Mouse (Mus musculus): ENCODE measurements around the gene Rarres2. TPM values are rescaled to one million over a fixed set of nuclear protein-coding genes. Genes with fewer than 3 reads are reported as not detected.

Gene Rarres2
- total RNA-seq (2023) = not detected

DNA sequence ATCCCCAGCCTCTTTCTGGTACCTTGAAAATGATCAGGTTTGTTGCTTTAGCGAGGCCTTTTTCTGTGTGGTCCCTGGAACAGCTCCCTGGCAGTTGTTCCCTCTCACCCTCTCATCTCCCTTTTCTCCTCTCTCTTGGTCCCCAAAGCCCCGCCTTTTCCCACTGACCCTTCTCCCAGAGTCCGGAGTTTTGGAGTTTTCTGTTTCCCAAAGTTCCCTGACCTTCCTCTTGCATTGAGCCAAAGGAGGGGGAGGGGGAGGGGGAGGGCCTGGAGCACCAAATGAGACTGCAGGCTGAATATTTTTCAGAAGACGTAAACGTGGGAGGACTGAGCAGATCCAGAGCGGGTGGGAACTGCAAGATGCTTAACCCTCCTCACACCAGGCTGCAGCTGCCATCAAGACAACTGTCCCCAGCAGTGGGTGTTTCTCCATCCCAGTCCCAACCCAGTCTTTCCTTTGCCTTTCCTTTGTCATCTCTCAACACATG is at the start of gene Rarres2:
TSS of gene Rarres2 (minus strand) at position 218 of the 490 bp plus-strand sequence.

GRCm38 (mm10) chr6:48601271-48602079 is 28.9 kb upstream of the Rarres2 start, which contains the start of gene Zfp775:
Zfp775 (plus strand) TSS chr6:48602063.

GRCm38 (mm10) chr6:48593158-48594042 is 20.8 kb upstream of the Rarres2 start, which contains the start of the genes Repin1 and Gm44965:
Repin1 (plus strand) TSS chr6:48593883.
Gm44965 (plus strand) TSS chr6:48593941.

DNA sequence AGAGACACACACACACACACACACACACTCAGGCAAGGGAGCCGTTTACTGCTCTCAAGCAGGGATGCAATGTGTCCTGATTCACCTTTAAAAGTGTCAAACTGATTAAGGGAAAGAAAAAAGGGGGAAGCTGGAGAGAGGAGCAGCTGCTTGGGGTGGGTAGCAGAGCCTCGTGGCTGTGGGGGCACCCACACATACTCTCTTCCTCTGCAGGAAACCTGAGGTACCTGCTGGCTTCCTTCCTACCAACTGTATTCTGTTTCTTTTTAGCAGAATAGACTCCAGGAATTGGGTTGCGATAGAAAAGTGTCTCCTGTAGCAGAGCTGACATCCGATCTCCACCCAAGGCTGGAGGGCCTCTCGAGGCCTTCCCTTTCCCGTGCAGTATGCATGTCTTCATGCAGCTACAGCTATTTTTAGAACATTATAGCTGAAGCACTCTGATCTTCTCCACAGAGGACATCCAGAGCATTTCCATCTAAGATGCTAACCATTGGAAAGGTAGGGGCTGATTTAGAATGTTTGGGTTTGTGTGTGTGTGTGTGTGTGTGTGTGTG is 16.7 kb upstream of the Rarres2 start, which contains the start of gene Gm45021:
TSS of gene Gm45021 (plus strand) at position 417 of the 557 bp plus-strand sequence.

GRCm38 (mm10) chr6:48554280-48555103 is 18.1 kb downstream of the Rarres2 start, which contains the start of gene Lrrc61:
Lrrc61 (plus strand) TSS chr6:48554796.

DNA sequence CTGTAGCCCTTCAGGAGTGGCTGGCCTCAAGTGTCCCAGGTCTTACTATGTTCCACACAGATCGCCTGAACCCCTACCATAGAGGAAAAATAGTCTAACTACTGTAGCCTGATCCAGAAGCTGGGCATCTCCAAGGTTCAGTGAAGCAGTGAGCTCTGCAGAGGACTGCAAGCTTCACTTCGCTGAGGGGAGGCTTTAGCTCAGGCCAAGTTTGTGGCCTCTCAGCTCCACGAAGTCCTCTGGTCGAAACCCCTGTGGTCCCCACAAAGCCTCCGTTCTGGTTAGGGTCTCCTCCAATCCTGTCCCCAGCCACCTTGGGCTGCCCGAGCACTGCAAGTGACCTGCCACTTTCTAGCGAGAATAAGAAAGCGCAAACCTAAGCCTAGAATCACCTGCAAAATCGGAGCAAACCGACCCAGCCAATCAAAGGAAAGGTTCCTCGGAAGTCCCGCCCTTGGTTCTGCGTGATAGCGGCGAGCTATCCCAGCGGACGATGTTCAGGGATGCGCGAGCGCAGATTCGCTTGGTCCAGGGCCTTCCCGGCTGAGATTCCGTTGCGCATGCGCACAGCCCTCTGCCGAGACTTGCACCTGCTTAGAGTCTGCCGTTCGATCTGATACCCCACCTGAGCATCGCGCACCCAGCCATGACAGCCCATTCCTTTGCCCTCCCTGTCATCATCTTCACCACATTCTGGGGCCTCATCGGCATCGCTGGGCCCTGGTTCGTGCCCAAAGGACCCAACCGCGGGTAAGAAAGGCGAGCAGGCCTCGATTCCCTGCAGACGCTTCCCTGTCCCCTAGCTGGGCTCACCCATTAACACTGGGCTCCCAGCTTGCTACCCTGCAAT is 35.3 kb downstream of the Rarres2 start, which contains the start of gene Atp6v0e2:
TSS of gene Atp6v0e2 (plus strand) at position 511 of the 850 bp plus-strand sequence.

Other genes with a start within 250 kb of the Rarres2 start
- gene Krba1, start 177.2 kb downstream of the Rarres2 start, total RNA-seq (2023) = 1 to 10 TPM; 1.4 to 1.8 TPM
- gene Zfp467, start 127.0 kb downstream of the Rarres2 start, total RNA-seq (2023) = 10 to 100 TPM; 12.4 to 16.9 TPM
- under 1 TPM; 0.04 to 0.09 TPM for gene Sspo, start 124.6 kb downstream of the Rarres2 start, total RNA-seq (2023)
- under 1 TPM; 0.35 to 0.67 TPM for gene Atp6v0e2, start 35.2 kb downstream of the Rarres2 start, total RNA-seq (2023)
- gene Lrrc61, start 18.0 kb downstream of the Rarres2 start, total RNA-seq (2023) = 10 to 100 TPM; 26.3 to 32.0 TPM
- not detected for gene Gm45021, start 16.8 kb upstream of the Rarres2 start, total RNA-seq (2023)
- 1 to 10 TPM; 1.8 to 5.0 TPM for gene Repin1, start 21.1 kb upstream of the Rarres2 start, total RNA-seq (2023)
- gene Gm44965, start 21.2 kb upstream of the Rarres2 start, total RNA-seq (2023) = not detected
- 1 to 10 TPM in 1 of 2 experiments, under 1 TPM in 1; 0.89 to 3.1 TPM for gene Zfp775, start 29.3 kb upstream of the Rarres2 start, total RNA-seq (2023)
- under 1 TPM in 1 of 2 experiments, not detected in 1; 0.13 TPM for gene AI854703, start 54.0 kb upstream of the Rarres2 start, total RNA-seq (2023)
- gene Gimap8, start 74.4 kb upstream of the Rarres2 start, total RNA-seq (2023) = under 1 TPM; 0.26 to 0.31 TPM
- gene Gimap9, start 103.3 kb upstream of the Rarres2 start, total RNA-seq (2023) = 1 to 10 TPM; 3.6 to 4.9 TPM
- gene Gimap4, start 111.8 kb upstream of the Rarres2 start, total RNA-seq (2023) = under 1 TPM; 0.66 to 0.95 TPM
- gene Gimap6, start 135.4 kb upstream of the Rarres2 start, total RNA-seq (2023) = 1 to 10 TPM; 5.0 to 5.9 TPM
- gene Gm28053, start 145.8 kb upstream of the Rarres2 start, total RNA-seq (2023) = not detected
- under 1 TPM in 1 of 2 experiments, not detected in 1; 0.56 TPM for gene Gimap7, start 145.8 kb upstream of the Rarres2 start, total RNA-seq (2023)
- gene Gimap1, start 166.3 kb upstream of the Rarres2 start, total RNA-seq (2023) = 1 to 10 TPM in 1 of 2 experiments, under 1 TPM in 1; 0.93 to 1.1 TPM
- gene Gimap5, start 173.4 kb upstream of the Rarres2 start, total RNA-seq (2023) = 1 to 10 TPM; 1.1 to 1.4 TPM
- gene Gimap3, start 198.1 kb upstream of the Rarres2 start, total RNA-seq (2023) = 1 to 10 TPM in 1 of 2 experiments, under 1 TPM in 1; 0.89 to 1.3 TPM